Mouse (Mus musculus) splenic B cell, adult 2 months (primary cell): ENCODE results near the gene Gpr12.
"Not testable (repeated sequence)": the region's sequence is repeated elsewhere in the genome, so short reads cannot be mapped to it uniquely, and the experiment has no call there.

Experiments
- DNase-seq: peaks from one replicate; pipeline ENCODE4 v3.0.0-alpha.2; 2011; ENCODE audit warnings: low read depth, low spot score
- H3K27me3 ChIP-seq: 2 replicates; pipeline ENCODE4 v1.6.1; 2012; ENCODE audit warnings: mild to moderate bottlenecking, low read length, moderate library complexity, mixed read lengths; ENCODE audit not compliant: control insufficient read depth, poor library complexity, insufficient read depth, severe bottlenecking
- H3K36me3 ChIP-seq: 2 replicates; pipeline ENCODE4 v1.6.1; 2012; ENCODE audit warnings: mild to moderate bottlenecking, low read length, moderate library complexity, mixed read lengths; ENCODE audit not compliant: control insufficient read depth, poor library complexity, insufficient read depth, severe bottlenecking

Gpr12 gene

GRCm38 (mm10) chr5:146564259-146564658 is 20.8 kb downstream of the Gpr12 start:
- no peaks in the 10 kb centered on the region for H3K36me3 ChIP-seq
- no peak for DNase-seq
- no peaks in the 10 kb centered on the region for H3K27me3 ChIP-seq

GRCm38 (mm10) chr5:146555836-146556235 is 29.2 kb downstream of the Gpr12 start, which contains the start of gene Gm3415:
Gene Gm3415 (plus strand): TSS chr5:146556136.
- DNase-seq, H3K27me3 ChIP-seq, H3K36me3 ChIP-seq: not testable (repeated sequence)

GRCm38 (mm10) chr5:146537347-146537746 is 47.7 kb downstream of the Gpr12 start, which contains the start of gene Gm3409:
Gene Gm3409 (plus strand): TSS chr5:146537647.
- not testable (repeated sequence) for DNase-seq, H3K36me3 ChIP-seq, H3K27me3 ChIP-seq
